Mouse (Mus musculus): ENCODE results near the gene Evi2b. TPM values are rescaled to one million over a fixed set of nuclear protein-coding genes. Genes with fewer than 3 reads are reported as not detected.

The Evi2b gene
- polyA plus RNA-seq (2017; shearing (Covaris generic)): 72.7 TPM

GRCm38 (mm10) chr11:79523560-79524309 is at the start of gene Evi2b:
Gene Evi2b (minus strand): TSS chr11:79523762.

GRCm38 (mm10) chr11:79530333-79530761 is 6.8 kb upstream of the Evi2b start, which contains the start of the genes Evi2 and Evi2a:
Gene Evi2 (minus strand): TSS chr11:79530589.
Gene Evi2a (minus strand): TSS chr11:79530609.

GRCm38 (mm10) chr11:79503845-79504244 is 19.7 kb downstream of the Evi2b start, which contains the start of gene Omg:
Gene Omg (minus strand): TSS chr11:79504084.

Other genes starting within 250 kb of the Evi2b start
- not detected for gene Gm9964, start 226.9 kb downstream of the Evi2b start, polyA plus RNA-seq (2017; shearing (Covaris generic))
- 3.6 TPM for gene Nf1, start 184.1 kb downstream of the Evi2b start, polyA plus RNA-seq (2017; shearing (Covaris generic))
- gene Omg, start 19.7 kb downstream of the Evi2b start, polyA plus RNA-seq (2017; shearing (Covaris generic)): not detected
- 4.5 TPM for gene Evi2, start 6.8 kb upstream of the Evi2b start, polyA plus RNA-seq (2017; shearing (Covaris generic))
- gene Evi2a, start 6.8 kb upstream of the Evi2b start, polyA plus RNA-seq (2017; shearing (Covaris generic)): 141 TPM
- gene Rab11fip4, start 67.5 kb upstream of the Evi2b start, polyA plus RNA-seq (2017; shearing (Covaris generic)): 31.3 TPM

Data from effector memory CD4-positive, alpha-beta T cell, adult 5 months (primary cell).